23 mouse cellular contexts compared by ENCODE assay signal in the genomic region with DNA sequence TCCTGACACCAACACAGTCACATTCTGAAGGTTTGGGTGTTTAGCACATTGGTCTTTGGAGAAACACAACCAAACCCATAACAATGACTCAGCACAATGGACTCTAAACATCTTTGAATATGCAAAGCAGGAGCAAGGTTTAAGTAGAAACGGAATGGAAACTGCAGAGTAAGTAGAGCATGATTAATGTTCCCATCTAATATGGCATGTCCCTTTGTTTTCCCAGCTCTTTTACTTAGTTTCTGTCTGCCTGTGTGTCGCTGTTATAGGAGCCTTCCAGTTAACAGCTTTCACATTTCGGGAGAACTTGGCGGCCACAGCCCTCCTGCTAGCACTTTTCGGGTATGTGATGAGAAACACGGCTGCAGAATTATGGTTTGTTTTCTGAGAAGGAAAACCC.
DNase-seq lines count a peak whose midpoint lies in the region; ATAC-seq and TF ChIP-seq lines count a peak whose summit lies in the region.
"Had no signal": no experiment of that assay in that cellular context is flagged by ENCODE, and none has a peak within 500 bp of the region (broad histone marks: within the 10 kb centered on the region; RNA-seq: fewer than 3 reads in every experiment).

No protein-coding gene starts in this region.

- no peak for TF ChIP-seq CTCF in hindbrain, postnatal 0 days (IDR thresholded peaks at IDR 0.05; ENCODE audit: low read depth)
- no peak for TF ChIP-seq CTCF in brain, embryonic 14.5 days (IDR thresholded peaks at IDR 0.05; ENCODE audit: borderline replicate concordance, extremely low read depth, insufficient read depth, insufficient read length)

- H3K4me3 ChIP-seq in hindbrain, embryonic 11.5 days (ENCODE audit: low read depth, low read length) = no peak overlapping the region
- no peak overlapping the region for H3K4me3 ChIP-seq in hindbrain, postnatal 0 days (ENCODE audit: low read length)
- no peak overlapping the region for H3K4me3 ChIP-seq in liver, embryonic 12.5 days
- H3K4me3 ChIP-seq in kidney, embryonic 14.5 days (ENCODE audit: low read length) = no peak overlapping the region
- H3K4me3 ChIP-seq: embryonic facial prominence, embryonic 15.5 days; gastrocnemius, adult 2 months; intestine, embryonic 15.5 days; limb, embryonic 13.5 days; liver, embryonic 15.5 days; midbrain, embryonic 10.5 days had no signal

- DNase-seq in hindbrain, embryonic 11.5 days (ENCODE audit: low spot score) = peak; percentile 2
- DNase-seq in hindbrain, postnatal 0 days (ENCODE audit: low spot score) = no peak
- DNase-seq in Muller cell, postnatal 12 days (ENCODE audit: inconsistent ontology term) = peak; percentile 94
- DNase-seq in brain, embryonic 14.5 days (ENCODE audit: low read depth) = peak; percentile 63
- peak; percentile 71 for DNase-seq in retina, embryonic 14.5 days (ENCODE audit: low spot score)
- DNase-seq: adrenal gland, postnatal 36 days; cerebellum, adult 8-10 months; gastrocnemius, adult 2 months; heart, postnatal 14 days; kidney, adult 9 months; right cerebral cortex, postnatal 25 days had no signal

- no peak for TF ChIP-seq POLR2A in brain, embryonic 14.5 days (IDR thresholded peaks at IDR 0.05; ENCODE audit: borderline replicate concordance, extremely low read depth, insufficient read depth, insufficient read length, poor library complexity, severe bottlenecking)

- WGBS in hindbrain, embryonic 11.5 days = 72% methylated on average over 6 of the region's 6 CpGs
- 48% methylated on average over 6 of the region's 6 CpGs for WGBS in hindbrain, postnatal 0 days
- WGBS in liver, embryonic 12.5 days (ENCODE audit: insufficient replicate concordance) = 64% methylated on average over 6 of the region's 6 CpGs
- 56% methylated on average over 6 of the region's 6 CpGs for WGBS in kidney, embryonic 14.5 days

- ATAC-seq in hindbrain, embryonic 11.5 days (ENCODE audit: low FRiP score) = peak; percentile 43; the same call in 1 of the 2 replicates
- ATAC-seq in hindbrain, postnatal 0 days = no peak
- ATAC-seq in liver, embryonic 12.5 days = no peak
- no peak for ATAC-seq in kidney, embryonic 14.5 days (ENCODE audit: low FRiP score, low TSS enrichment)
- ATAC-seq: intestine, embryonic 15.5 days; Patski had no signal

- H3K27me3 ChIP-seq in hindbrain, embryonic 11.5 days (ENCODE audit: control insufficient read depth, insufficient read depth, low read length) = no peaks in the 10 kb centered on the region
- no peaks in the 10 kb centered on the region for H3K27me3 ChIP-seq in hindbrain, postnatal 0 days (ENCODE audit: insufficient read depth, low read length)
- H3K27me3 ChIP-seq in liver, embryonic 12.5 days (replicated peaks) = no peaks in the 10 kb centered on the region
- H3K27me3 ChIP-seq in kidney, embryonic 14.5 days (ENCODE audit: control insufficient read depth, insufficient read depth, low read length) = no peaks in the 10 kb centered on the region
- H3K27me3 ChIP-seq: embryonic facial prominence, embryonic 15.5 days; intestine, embryonic 15.5 days; limb, embryonic 13.5 days; liver, embryonic 15.5 days; Patski had no signal

- H3K9ac ChIP-seq in hindbrain, embryonic 11.5 days (ENCODE audit: low read depth, low read length) = no peak overlapping the region
- H3K9ac ChIP-seq in hindbrain, postnatal 0 days (replicated peaks; ENCODE audit: low read length) = no peak overlapping the region
- no peak overlapping the region for H3K9ac ChIP-seq in liver, embryonic 12.5 days
- H3K9ac ChIP-seq in kidney, embryonic 14.5 days (ENCODE audit: low read depth, low read length) = no peak overlapping the region
- H3K9ac ChIP-seq: embryonic facial prominence, embryonic 15.5 days; hindbrain, embryonic 14.5 days; intestine, embryonic 15.5 days; limb, embryonic 13.5 days; liver, embryonic 15.5 days had no signal

- H3K4me2 ChIP-seq in hindbrain, embryonic 11.5 days (replicated peaks; ENCODE audit: low read depth, low read length) = no peak overlapping the region
- no peak overlapping the region for H3K4me2 ChIP-seq in hindbrain, postnatal 0 days (ENCODE audit: low read depth, low read length)
- H3K4me2 ChIP-seq in liver, embryonic 12.5 days = no peak overlapping the region
- no peak overlapping the region for H3K4me2 ChIP-seq in kidney, embryonic 14.5 days (replicated peaks; ENCODE audit: low read depth, low read length)
- H3K4me2 ChIP-seq: embryonic facial prominence, embryonic 15.5 days; heart, embryonic 11.5 days; hindbrain, embryonic 14.5 days; intestine, embryonic 15.5 days; limb, embryonic 13.5 days; liver, embryonic 15.5 days had no signal

- no peaks in the 10 kb centered on the region for H3K36me3 ChIP-seq in hindbrain, embryonic 11.5 days (ENCODE audit: control insufficient read depth, insufficient read depth, low read length)
- H3K36me3 ChIP-seq in hindbrain, postnatal 0 days (ENCODE audit: insufficient read depth, low read length) = no peaks in the 10 kb centered on the region
- no peaks in the 10 kb centered on the region for H3K36me3 ChIP-seq in liver, embryonic 12.5 days
- H3K36me3 ChIP-seq in kidney, embryonic 14.5 days (ENCODE audit: control insufficient read depth, insufficient read depth, low read length) = no peaks in the 10 kb centered on the region
- H3K36me3 ChIP-seq: embryonic facial prominence, embryonic 15.5 days; intestine, embryonic 15.5 days; limb, embryonic 13.5 days; liver, embryonic 15.5 days; midbrain, embryonic 10.5 days had no signal

- H3K9me3 ChIP-seq in hindbrain, embryonic 11.5 days (ENCODE audit: control insufficient read depth, low read length) = no peaks in the 10 kb centered on the region
- no peaks in the 10 kb centered on the region for H3K9me3 ChIP-seq in hindbrain, postnatal 0 days (ENCODE audit: low read length)
- H3K9me3 ChIP-seq in liver, embryonic 12.5 days (replicated peaks) = no peaks in the 10 kb centered on the region
- no peaks in the 10 kb centered on the region for H3K9me3 ChIP-seq in kidney, embryonic 14.5 days (ENCODE audit: control insufficient read depth, low read length)
- H3K9me3 ChIP-seq: embryonic facial prominence, embryonic 15.5 days; intestine, embryonic 15.5 days; limb, embryonic 13.5 days; liver, embryonic 15.5 days; midbrain, embryonic 10.5 days had no signal

- no peak overlapping the region for H3K27ac ChIP-seq in hindbrain, embryonic 11.5 days (ENCODE audit: low read depth, low read length)
- H3K27ac ChIP-seq in hindbrain, postnatal 0 days = no peak overlapping the region
- no peak overlapping the region for H3K27ac ChIP-seq in liver, embryonic 12.5 days
- no peak overlapping the region for H3K27ac ChIP-seq in kidney, embryonic 14.5 days (ENCODE audit: low read depth, low read length)
- H3K27ac ChIP-seq: embryonic facial prominence, embryonic 15.5 days; gastrocnemius, adult 2 months; hindbrain, embryonic 14.5 days; intestine, embryonic 15.5 days; limb, embryonic 13.5 days; liver, embryonic 15.5 days; macrophage; midbrain, embryonic 10.5 days; stomach, postnatal 0 days had no signal

- H3K4me1 ChIP-seq in hindbrain, embryonic 11.5 days (replicated peaks; ENCODE audit: control insufficient read depth, insufficient read depth, low read length) = no peaks in the 10 kb centered on the region
- no peaks in the 10 kb centered on the region for H3K4me1 ChIP-seq in hindbrain, postnatal 0 days (ENCODE audit: insufficient read depth, low read length)
- no peaks in the 10 kb centered on the region for H3K4me1 ChIP-seq in liver, embryonic 12.5 days
- no peaks in the 10 kb centered on the region for H3K4me1 ChIP-seq in kidney, embryonic 14.5 days (ENCODE audit: control insufficient read depth, insufficient read depth, low read length)
- H3K4me1 ChIP-seq: embryonic facial prominence, embryonic 15.5 days; intestine, embryonic 15.5 days; limb, embryonic 13.5 days; liver, embryonic 15.5 days; midbrain, embryonic 10.5 days had no signal
